Mouse (Mus musculus) gonadal fat pad, adult 2 months (tissue): ENCODE results near the gene Dynlt1c. TPM values are rescaled to one million over a fixed set of nuclear protein-coding genes. Genes with fewer than 3 reads are reported as not detected.
"Not testable (repeated sequence)": the region's sequence is repeated elsewhere in the genome, so short reads cannot be mapped to it uniquely, and the experiment has no call there.

Experiments
- DNase-seq: peaks from one replicate; pipeline ENCODE4 v3.0.0-alpha.2; 2012; ENCODE audit warnings: low read depth
- polyA plus RNA-seq: library from polyadenylated mRNA; depleted of rRNA; stranded (reverse); fragments of >200 nt; gene quantifications from 2 replicates; pipeline ENCODE4 v1.2.3, GENCODE M21; 2012; rRNA removed

The Dynlt1c gene
- polyA plus RNA-seq: 7.7 and 9.5 TPM in 2 replicates

GRCm38 (mm10) chr17:6601204-6601911 lies at the start of gene Dynlt1c:
Dynlt1c (plus strand) TSS chr17:6601671.
- DNase-seq: not testable (repeated sequence)

- DNase-seq: not testable (repeated sequence)
These were observed 47.7 kb upstream of the Dynlt1c start for GRCm38 (mm10) chr17:6553798-6554197.

- DNase-seq: not testable (repeated sequence)
These were observed 47.2 kb upstream of the Dynlt1c start for GRCm38 (mm10) chr17:6554243-6554642.

GRCm38 (mm10) chr17:6559447-6560133 lies 41.9 kb upstream of the Dynlt1c start:
- not testable (repeated sequence) for DNase-seq

GRCm38 (mm10) chr17:6564866-6565265 lies 36.6 kb upstream of the Dynlt1c start:
- not testable (repeated sequence) for DNase-seq

GRCm38 (mm10) chr17:6567908-6568307 lies 33.6 kb upstream of the Dynlt1c start:
- DNase-seq: not testable (repeated sequence)

- DNase-seq: not testable (repeated sequence)
These were observed 30.2 kb upstream of the Dynlt1c start for GRCm38 (mm10) chr17:6571296-6571695.

GRCm38 (mm10) chr17:6572202-6572601 lies 29.3 kb upstream of the Dynlt1c start:
- DNase-seq: not testable (repeated sequence)

GRCm38 (mm10) chr17:6575376-6575775 lies 26.1 kb upstream of the Dynlt1c start:
- not testable (repeated sequence) for DNase-seq

GRCm38 (mm10) chr17:6588672-6589071 lies 12.8 kb upstream of the Dynlt1c start:
- DNase-seq: not testable (repeated sequence)

- not testable (repeated sequence) for DNase-seq
These were observed 9.4 kb upstream of the Dynlt1c start for GRCm38 (mm10) chr17:6592109-6592508.

- not testable (repeated sequence) for DNase-seq
These were observed 7.6 kb upstream of the Dynlt1c start for GRCm38 (mm10) chr17:6593896-6594295.

- DNase-seq: not testable (repeated sequence)
These were observed 5.5 kb upstream of the Dynlt1c start for GRCm38 (mm10) chr17:6595776-6596497.

- not testable (repeated sequence) for DNase-seq
These were observed 3.1 kb upstream of the Dynlt1c start for GRCm38 (mm10) chr17:6598356-6598755.

GRCm38 (mm10) chr17:6600216-6600911 lies 1.1 kb upstream of the Dynlt1c start:
- DNase-seq: not testable (repeated sequence)

- not testable (repeated sequence) for DNase-seq
These were observed 734 bp downstream of the Dynlt1c start for GRCm38 (mm10) chr17:6602205-6602604.

- not testable (repeated sequence) for DNase-seq
These were observed 3.9 kb downstream of the Dynlt1c start for GRCm38 (mm10) chr17:6605347-6605746.

GRCm38 (mm10) chr17:6613524-6613923 lies 12.1 kb downstream of the Dynlt1c start:
- DNase-seq: not testable (repeated sequence)

GRCm38 (mm10) chr17:6614316-6614715 lies 12.8 kb downstream of the Dynlt1c start:
- DNase-seq: not testable (repeated sequence)

- not testable (repeated sequence) for DNase-seq
These were observed 15.3 kb downstream of the Dynlt1c start for GRCm38 (mm10) chr17:6616731-6617130.

GRCm38 (mm10) chr17:6617689-6618400 lies 16.4 kb downstream of the Dynlt1c start:
- not testable (repeated sequence) for DNase-seq
